Mouse (Mus musculus) megakaryocyte, embryonic 14.5 days (primary cell): Measurements from ENCODE around the gene Rhoj.

ENCODE experiments used
- FLI1 ChIP-seq: IDR thresholded peaks from 2 replicates; pipeline ENCODE4 v1.6.1; 2012; ENCODE audit warnings: low read length, inconsistent platforms, mixed read lengths
- GATA1 ChIP-seq: IDR thresholded peaks from 3 replicates; pipeline ENCODE4 v1.6.1; 2012; ENCODE audit warnings: mixed read lengths, low read length, inconsistent platforms, borderline replicate concordance

- TF ChIP-seq GATA1 (no peak), FLI1 (no peak)
These were observed 5.9 kb downstream of the Rhoj start for GRCm38 (mm10) chr12:75313992-75314391.
